Mouse (Mus musculus): ENCODE data around the gene Fam172a. TPM values are rescaled to one million over a fixed set of nuclear protein-coding genes. Genes with fewer than 3 reads are reported as not detected.

Gene Fam172a
- total and polyA plus RNA-seq, 3 experiments: 3.0 to 9.4 (median 8.5) TPM

DNA sequence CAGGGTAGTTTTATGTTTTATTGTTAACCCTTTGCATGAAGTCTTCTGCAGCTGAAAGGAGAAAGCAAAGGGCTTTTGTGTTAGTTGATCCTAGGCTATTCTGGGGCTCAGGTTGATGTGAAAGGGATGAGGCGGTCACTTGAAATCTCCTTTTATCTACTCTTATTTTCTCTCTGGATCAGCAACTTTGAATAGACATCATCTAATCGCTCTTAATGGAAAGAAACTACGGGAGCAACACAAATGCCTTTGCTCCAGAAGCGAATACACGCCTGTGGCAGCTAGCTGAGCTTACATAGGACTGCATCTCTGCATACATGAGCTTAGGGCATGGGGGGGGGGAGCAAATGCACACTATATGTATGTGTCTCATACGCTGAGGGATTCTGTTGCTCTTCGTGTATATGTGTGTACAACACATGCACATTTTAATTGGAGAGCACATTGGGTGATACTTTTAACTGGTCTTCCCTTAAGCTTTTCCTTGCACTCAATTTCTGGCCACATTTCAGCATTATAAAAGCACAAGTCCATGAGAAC, 505.1 kb downstream of the Fam172a start:
- Histone ChIP-seq H3K27ac (no peak overlapping the region), H3K79me2 (replicated peaks; ENCODE audit: control insufficient read depth, insufficient read depth, low read length) (no peaks in the 10 kb centered on the region), H3K9ac (ENCODE audit: low read depth, low read length) (no peak overlapping the region), H3K4me3 (no peak overlapping the region), H3K27me3 (ENCODE audit: control insufficient read depth, insufficient read depth, low read length) (peaks cover 2% of the 10 kb centered on the region), H3K36me3 (ENCODE audit: control insufficient read depth, insufficient read depth, low read length) (no peaks in the 10 kb centered on the region), H3K4me1 (ENCODE audit: control insufficient read depth, insufficient read depth, low read length) (no peaks in the 10 kb centered on the region)
- WGBS: 67% methylated on average over 7 of the region's 7 CpGs
- TF ChIP-seq POLR2A (IDR thresholded peaks at IDR 0.05; ENCODE audit: insufficient read depth, low read depth, low read length) (no peak), EP300 (IDR thresholded peaks at IDR 0.05; ENCODE audit: insufficient read depth, low read depth, low read length) (no peak), CTCF (IDR thresholded peaks at IDR 0.05) (no peak)
- DNase-seq: no peak
- intact Hi-C loops (cut with DNase I): loop anchor here (5.0 to 10.0 kb wide), 3 partner anchors 342 to 828 kb away; no protein-coding TSS in a partner anchor

DNA sequence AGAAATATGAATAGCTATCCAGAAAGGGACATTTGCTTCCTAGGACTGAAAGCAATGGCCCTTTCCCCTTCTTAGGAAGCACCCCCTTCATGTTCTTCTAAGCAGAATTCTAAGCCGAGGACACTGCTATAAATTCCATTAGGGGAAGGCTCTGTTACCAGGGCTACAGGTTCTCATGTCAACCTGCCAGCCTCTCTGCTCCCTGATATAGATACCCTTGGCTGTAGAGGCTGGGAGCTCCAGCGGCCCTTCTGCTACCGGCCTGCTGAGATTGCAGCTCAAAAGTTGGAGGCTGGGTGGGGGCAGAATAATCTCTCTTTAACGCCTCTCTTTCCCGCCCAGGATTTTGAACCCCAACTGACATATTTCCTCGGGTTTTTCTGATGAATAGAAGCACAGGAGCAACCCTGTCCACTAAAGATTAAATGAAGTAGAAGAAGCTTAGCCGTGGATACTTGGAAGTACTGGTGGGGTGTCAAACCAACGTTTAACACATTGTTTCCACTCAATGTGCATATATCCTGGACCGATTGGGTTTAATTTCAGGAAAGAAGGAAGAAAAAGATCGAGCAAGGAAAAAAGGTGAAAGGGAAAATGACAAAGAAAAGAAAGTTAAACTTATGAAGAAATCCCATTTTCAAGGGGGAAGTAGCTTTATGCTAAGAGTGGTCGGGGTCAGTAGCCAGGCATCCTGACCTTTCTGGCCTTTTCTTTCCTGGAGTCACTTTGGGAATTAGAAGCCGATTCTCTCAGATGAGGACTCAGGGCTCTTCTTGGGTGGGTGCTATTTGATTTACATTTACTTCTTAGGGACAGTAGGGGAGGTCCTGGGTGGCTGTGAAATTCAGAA, 506.2 kb downstream of the Fam172a start:
- TF ChIP-seq CTCF (IDR thresholded peaks at IDR 0.05) (no peak), EP300 (IDR thresholded peaks at IDR 0.05; ENCODE audit: insufficient read depth, low read depth, low read length) (no peak), POLR2A (IDR thresholded peaks at IDR 0.05; ENCODE audit: insufficient read depth, low read depth, low read length) (no peak)
- no peak overlapping the region for H3K27ac ChIP-seq
- H3K4me3 ChIP-seq: no peak overlapping the region
- no peaks in the 10 kb centered on the region for H3K4me1 ChIP-seq (ENCODE audit: control insufficient read depth, insufficient read depth, low read length)
- H3K79me2 ChIP-seq (replicated peaks; ENCODE audit: control insufficient read depth, insufficient read depth, low read length): no peaks in the 10 kb centered on the region
- intact Hi-C loops (cut with DNase I): loop anchor here (5.0 to 10.0 kb wide), 3 partner anchors 343 to 827 kb away; no protein-coding TSS in a partner anchor
- no peaks in the 10 kb centered on the region for H3K36me3 ChIP-seq (ENCODE audit: control insufficient read depth, insufficient read depth, low read length)
- no peak for DNase-seq
- WGBS: 49% methylated on average over 12 of the region's 12 CpGs
- H3K27me3 ChIP-seq (ENCODE audit: control insufficient read depth, insufficient read depth, low read length): peaks cover 2% of the 10 kb centered on the region
- H3K9ac ChIP-seq (ENCODE audit: low read depth, low read length): no peak overlapping the region

DNA sequence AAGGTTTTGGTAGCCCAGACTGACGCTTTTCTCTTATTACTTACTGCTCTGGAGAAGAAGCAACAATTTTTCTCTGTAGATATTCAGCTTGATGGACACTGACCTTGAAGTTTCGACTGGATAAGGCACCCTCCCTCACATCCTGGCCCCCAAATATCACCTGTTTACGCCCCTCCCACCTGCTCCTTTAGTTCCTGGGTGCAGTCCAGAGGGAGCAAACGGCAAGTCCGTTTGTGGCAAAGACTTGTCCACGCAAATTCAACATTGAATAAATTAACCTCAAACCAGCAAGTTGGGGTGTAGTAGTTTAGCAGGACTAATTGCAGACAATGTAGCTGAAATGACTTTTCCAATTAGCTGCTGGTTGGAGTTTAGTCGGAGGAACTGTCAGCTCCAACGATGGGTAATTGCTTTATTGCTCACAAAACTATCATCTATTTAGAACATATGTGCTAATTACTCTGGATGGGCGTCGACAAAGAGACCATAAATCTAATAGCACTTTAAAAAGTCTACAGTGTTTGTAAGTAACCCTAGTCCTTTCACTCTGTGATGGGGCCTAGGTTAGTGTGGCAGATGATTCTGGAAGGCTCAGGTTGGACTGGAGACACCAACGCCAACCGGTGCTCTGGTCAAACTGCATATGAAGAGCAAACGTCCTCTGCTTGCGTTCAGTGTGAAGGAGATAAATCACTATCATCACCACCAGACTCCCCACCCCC, 507.0 kb downstream of the Fam172a start:
- intact Hi-C loops (cut with DNase I): loop anchor here (5.0 to 10.0 kb wide), 3 partner anchors 344 to 826 kb away; no protein-coding TSS in a partner anchor
- H3K4me3 ChIP-seq: no peak overlapping the region
- 66% methylated on average over 14 of the region's 14 CpGs for WGBS
- H3K27ac ChIP-seq: no peak overlapping the region
- no peak for DNase-seq
- H3K9ac ChIP-seq (ENCODE audit: low read depth, low read length): no peak overlapping the region
- no peaks in the 10 kb centered on the region for H3K79me2 ChIP-seq (replicated peaks; ENCODE audit: control insufficient read depth, insufficient read depth, low read length)
- no peaks in the 10 kb centered on the region for H3K4me1 ChIP-seq (ENCODE audit: control insufficient read depth, insufficient read depth, low read length)
- peaks cover 2% of the 10 kb centered on the region for H3K27me3 ChIP-seq (ENCODE audit: control insufficient read depth, insufficient read depth, low read length)
- H3K36me3 ChIP-seq (ENCODE audit: control insufficient read depth, insufficient read depth, low read length): no peaks in the 10 kb centered on the region
- TF ChIP-seq POLR2A (IDR thresholded peaks at IDR 0.05; ENCODE audit: insufficient read depth, low read depth, low read length) (no peak), EP300 (IDR thresholded peaks at IDR 0.05; ENCODE audit: insufficient read depth, low read depth, low read length) (no peak), CTCF (IDR thresholded peaks at IDR 0.05) (no peak)

DNA sequence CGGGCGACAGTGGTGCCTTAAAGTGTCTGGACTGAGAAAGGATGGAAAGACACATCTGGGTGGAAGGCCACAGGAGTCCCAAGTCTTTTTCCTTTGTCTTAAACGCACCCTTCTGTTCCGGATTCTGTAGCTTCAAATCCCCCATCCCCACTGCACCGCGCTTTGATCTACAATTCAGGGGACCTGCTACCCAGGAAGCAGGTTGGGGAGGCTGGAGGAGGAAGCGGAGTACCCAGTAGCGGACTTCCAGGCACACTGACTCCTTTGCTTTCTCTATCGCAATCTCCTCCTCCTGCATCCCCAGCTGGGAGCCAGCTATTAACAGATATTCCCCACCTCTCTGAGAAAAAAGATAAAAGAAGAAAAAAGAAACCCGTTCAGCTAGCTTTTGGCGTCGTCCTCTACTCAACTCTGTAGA, 507.8 kb downstream of the Fam172a start:
- no peak overlapping the region; the same call in 1 of the 2 replicates for H3K27ac ChIP-seq
- H3K27me3 ChIP-seq (ENCODE audit: control insufficient read depth, insufficient read depth, low read length): peaks cover 2% of the 10 kb centered on the region
- H3K9ac ChIP-seq (ENCODE audit: low read depth, low read length): no peak overlapping the region
- peak overlapping the region; percentile 36 for H3K4me3 ChIP-seq
- DNase-seq: no peak
- WGBS: 12% methylated on average over 12 of the region's 12 CpGs
- no peaks in the 10 kb centered on the region for H3K4me1 ChIP-seq (ENCODE audit: control insufficient read depth, insufficient read depth, low read length)
- intact Hi-C loops (cut with DNase I): loop anchor here (5.0 to 10.0 kb wide), 3 partner anchors 345 to 825 kb away; no protein-coding TSS in a partner anchor
- no peak for TF ChIP-seq EP300 (IDR thresholded peaks at IDR 0.05; ENCODE audit: insufficient read depth, low read depth, low read length)
- TF ChIP-seq POLR2A (IDR thresholded peaks at IDR 0.05; ENCODE audit: insufficient read depth, low read depth, low read length): no peak
- TF ChIP-seq CTCF (IDR thresholded peaks at IDR 0.05): no peak
- H3K36me3 ChIP-seq (ENCODE audit: control insufficient read depth, insufficient read depth, low read length): no peaks in the 10 kb centered on the region
- no peaks in the 10 kb centered on the region for H3K79me2 ChIP-seq (replicated peaks; ENCODE audit: control insufficient read depth, insufficient read depth, low read length)

DNA sequence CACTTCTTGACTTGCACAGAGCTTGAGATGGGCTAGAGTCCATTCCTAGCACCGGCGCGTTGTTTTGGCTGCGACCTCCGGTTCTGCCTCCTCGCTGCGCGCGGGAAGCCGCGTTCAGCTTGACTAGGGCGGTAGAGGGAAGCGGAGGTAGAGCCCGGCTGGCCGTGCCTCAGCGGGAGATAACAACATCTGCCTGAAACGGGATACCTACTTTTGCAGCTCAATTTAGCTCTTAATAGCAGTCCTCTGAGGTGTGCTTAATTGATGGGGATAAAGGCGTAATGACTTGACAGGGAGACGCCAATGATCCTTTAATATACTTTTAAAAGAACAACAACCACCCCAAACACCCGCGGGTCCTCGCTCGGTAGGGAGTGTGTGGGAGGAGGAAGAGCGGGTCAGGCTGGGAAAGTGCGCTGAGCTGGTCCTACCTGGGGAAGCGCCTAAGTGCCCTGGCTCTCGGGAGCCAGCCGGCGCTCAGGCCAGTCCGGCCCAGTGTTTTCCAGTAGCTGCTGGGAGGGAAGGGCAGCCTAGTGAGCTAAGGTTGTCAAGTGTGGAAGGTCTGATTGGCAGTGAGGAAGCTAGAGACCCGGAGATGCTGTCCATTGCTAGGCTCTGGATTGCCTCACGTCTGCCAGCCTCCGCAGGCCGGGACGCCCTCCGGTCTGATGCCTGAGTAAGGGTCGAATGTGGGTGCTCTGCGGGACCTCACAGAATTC, 508.4 kb downstream of the Fam172a start:
- intact Hi-C loops (cut with DNase I): no loop called here
- Histone ChIP-seq H3K36me3 (ENCODE audit: control insufficient read depth, insufficient read depth, low read length) (no peaks in the 10 kb centered on the region), H3K4me1 (ENCODE audit: control insufficient read depth, insufficient read depth, low read length) (no peaks in the 10 kb centered on the region), H3K27me3 (ENCODE audit: control insufficient read depth, insufficient read depth, low read length) (peaks cover 2% of the 10 kb centered on the region), H3K27ac (no peak overlapping the region; the same call in 1 of the 2 replicates), H3K79me2 (replicated peaks; ENCODE audit: control insufficient read depth, insufficient read depth, low read length) (no peaks in the 10 kb centered on the region), H3K4me3 (peak overlapping the region; percentile 36), H3K9ac (ENCODE audit: low read depth, low read length) (peak overlapping the region; percentile 18; the same call in 1 of the 2 replicates)
- DNase-seq: peak; percentile 29 to 47
- TF ChIP-seq CTCF (IDR thresholded peaks at IDR 0.05) (no peak), EP300 (IDR thresholded peaks at IDR 0.05; ENCODE audit: insufficient read depth, low read depth, low read length) (no peak), POLR2A (IDR thresholded peaks at IDR 0.05; ENCODE audit: insufficient read depth, low read depth, low read length) (no peak)
- WGBS: 2% methylated on average over 38 of the region's 38 CpGs

All from heart, adult 2 months (tissue).